In the genomic region with DNA sequence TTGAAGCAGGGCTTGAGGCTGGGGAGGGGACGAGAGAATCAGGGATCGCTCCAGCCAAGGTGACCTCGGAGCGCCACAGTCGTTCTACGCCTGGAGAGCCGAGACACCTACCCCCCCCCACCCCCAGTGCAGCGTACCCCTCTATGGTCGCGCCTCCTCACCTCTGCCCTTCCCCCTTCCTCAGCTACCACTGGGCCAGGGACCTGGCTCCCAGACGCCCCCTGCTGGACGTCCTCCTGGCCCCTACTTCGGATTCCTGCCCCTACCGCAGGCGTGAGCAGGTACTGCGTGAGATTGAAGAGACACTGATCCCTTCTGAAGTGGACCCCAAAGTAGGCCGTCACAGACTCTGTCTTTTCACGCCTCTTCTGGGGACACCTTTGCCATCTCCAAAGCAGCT, we compare ENCODE assay signal across 8 mouse cellular contexts. TPM values are rescaled to one million over a fixed set of nuclear protein-coding genes. Genes with fewer than 3 reads are reported as not detected.
DNase-seq lines count a peak whose midpoint lies in the region; ATAC-seq lines count a peak whose summit lies in the region.

No protein-coding gene starts in this region.

- peak overlapping the region; percentile 74 for H3K9ac ChIP-seq in embryonic facial prominence, embryonic 13.5 days
- H3K9ac ChIP-seq in heart, embryonic 15.5 days = peak overlapping the region; percentile 53
- H3K9ac ChIP-seq in liver, embryonic 15.5 days = no peak overlapping the region
- peak overlapping the region; percentile 93 for H3K9ac ChIP-seq in neural tube, embryonic 12.5 days

- peak; percentile 89 for DNase-seq in A20 (ENCODE audit: low read depth, low spot score)
- DNase-seq in adrenal gland, postnatal 36 days = peak; percentile 84 to 93
- peak; percentile 92 for DNase-seq in kidney, postnatal 10 days
- DNase-seq in testis, postnatal 14 days (ENCODE audit: low spot score) = peak; percentile 82

- no peaks in the 10 kb centered on the region for H3K36me3 ChIP-seq in embryonic facial prominence, embryonic 13.5 days
- H3K36me3 ChIP-seq in heart, embryonic 15.5 days = no peaks in the 10 kb centered on the region
- H3K36me3 ChIP-seq in liver, embryonic 15.5 days (replicated peaks) = no peaks in the 10 kb centered on the region
- no peaks in the 10 kb centered on the region for H3K36me3 ChIP-seq in neural tube, embryonic 12.5 days

- peaks cover 60% of the 10 kb centered on the region for H3K4me1 ChIP-seq in embryonic facial prominence, embryonic 13.5 days
- peaks cover 26% of the 10 kb centered on the region for H3K4me1 ChIP-seq in heart, embryonic 15.5 days (replicated peaks)
- H3K4me1 ChIP-seq in liver, embryonic 15.5 days (replicated peaks) = peaks cover 18% of the 10 kb centered on the region
- peaks cover 60% of the 10 kb centered on the region for H3K4me1 ChIP-seq in neural tube, embryonic 12.5 days

- ATAC-seq in embryonic facial prominence, embryonic 13.5 days (ENCODE audit: insufficient number of reproducible peaks, insufficient read depth, low FRiP score, low TSS enrichment, low read depth) = peak; percentile 34; the same call in 1 of the 2 replicates
- ATAC-seq in heart, embryonic 15.5 days (replicated peaks; ENCODE audit: insufficient number of reproducible peaks, insufficient read depth, low FRiP score, low read depth) = peak; percentile 66; the same call in 1 of the 2 replicates
- ATAC-seq in liver, embryonic 15.5 days (ENCODE audit: insufficient read depth) = no peak
- peak; percentile 65 for ATAC-seq in neural tube, embryonic 12.5 days (ENCODE audit: low FRiP score, low read depth)

- H3K27ac ChIP-seq in embryonic facial prominence, embryonic 13.5 days = peak overlapping the region; percentile 55; the same call in 1 of the 2 replicates
- no peak overlapping the region for H3K27ac ChIP-seq in heart, embryonic 15.5 days
- H3K27ac ChIP-seq in liver, embryonic 15.5 days (replicated peaks) = no peak overlapping the region
- peak overlapping the region; percentile 81 for H3K27ac ChIP-seq in neural tube, embryonic 12.5 days

- peaks cover 81% of the 10 kb centered on the region for H3K27me3 ChIP-seq in embryonic facial prominence, embryonic 13.5 days
- peaks cover 93% of the 10 kb centered on the region for H3K27me3 ChIP-seq in heart, embryonic 15.5 days
- H3K27me3 ChIP-seq in liver, embryonic 15.5 days = peaks cover 97% of the 10 kb centered on the region
- H3K27me3 ChIP-seq in neural tube, embryonic 12.5 days (replicated peaks) = peaks cover 45% of the 10 kb centered on the region

- H3K4me2 ChIP-seq in embryonic facial prominence, embryonic 13.5 days = peak overlapping the region; percentile 96
- H3K4me2 ChIP-seq in heart, embryonic 15.5 days = peak overlapping the region; percentile 100
- peak overlapping the region; percentile 79 for H3K4me2 ChIP-seq in liver, embryonic 15.5 days
- peak overlapping the region; percentile 83 for H3K4me2 ChIP-seq in neural tube, embryonic 12.5 days (replicated peaks)

- H3K4me3 ChIP-seq in embryonic facial prominence, embryonic 13.5 days = peak overlapping the region; percentile 67
- peak overlapping the region; percentile 75 for H3K4me3 ChIP-seq in heart, embryonic 15.5 days
- peak overlapping the region; percentile 54 for H3K4me3 ChIP-seq in liver, embryonic 15.5 days (replicated peaks)
- peak overlapping the region; percentile 59 for H3K4me3 ChIP-seq in neural tube, embryonic 12.5 days

- WGBS in embryonic facial prominence, embryonic 13.5 days = 1% methylated on average over 18 of the region's 18 CpGs
- under 1% methylated on average over 18 of the region's 18 CpGs for WGBS in heart, embryonic 15.5 days
- WGBS in liver, embryonic 15.5 days (ENCODE audit: insufficient replicate concordance) = 0% methylated on average over 18 of the region's 18 CpGs
- under 1% methylated on average over 18 of the region's 18 CpGs for WGBS in neural tube, embryonic 12.5 days

- H3K9me3 ChIP-seq in embryonic facial prominence, embryonic 13.5 days = no peaks in the 10 kb centered on the region
- H3K9me3 ChIP-seq in heart, embryonic 15.5 days (replicated peaks) = no peaks in the 10 kb centered on the region
- H3K9me3 ChIP-seq in liver, embryonic 15.5 days (replicated peaks) = no peaks in the 10 kb centered on the region
- no peaks in the 10 kb centered on the region for H3K9me3 ChIP-seq in neural tube, embryonic 12.5 days

RNA-seq across cellular contexts. Expression of gene Srcin1, which starts 0.3 kb away (rescaled TPM):
- total RNA-seq in adrenal gland, postnatal 36 days (2021) = 10 to 100 TPM in 1 of 2 experiments, 1 to 10 TPM in 1; 6.8 to 14.5 TPM
- 0.76 and 1.2 TPM in 2 replicates for polyA plus RNA-seq in embryonic facial prominence, embryonic 13.5 days (2015; fragmentation: Nextera tagmentation; extraction: Ambion mirVana)
- 0.06 and 0.15 TPM in 2 replicates for polyA plus RNA-seq in heart, embryonic 15.5 days (2015; fragmentation: Nextera tagmentation; extraction: Ambion mirVana)
- 0.02 TPM in 1 of 2 replicates, not detected in the other for polyA plus RNA-seq in liver, embryonic 15.5 days (2015; fragmentation: Nextera tagmentation; extraction: Ambion mirVana)
- 6.4 and 7.9 TPM in 2 replicates for polyA plus RNA-seq in neural tube, embryonic 12.5 days (2016; fragmentation: Nextera tagmentation; extraction: Ambion mirVana)

RNA-seq across cellular contexts. Expression of gene Epop, which starts 53.9 kb away (rescaled TPM):
- total RNA-seq in adrenal gland, postnatal 36 days (2021) = 1 to 10 TPM; 4.9 to 5.8 TPM
- 4.3 and 7.2 TPM in 2 replicates for polyA plus RNA-seq in embryonic facial prominence, embryonic 13.5 days (2015; fragmentation: Nextera tagmentation; extraction: Ambion mirVana)
- polyA plus RNA-seq in heart, embryonic 15.5 days (2015; fragmentation: Nextera tagmentation; extraction: Ambion mirVana) = 0.71 and 1.1 TPM in 2 replicates
- 0.39 and 0.40 TPM in 2 replicates for polyA plus RNA-seq in liver, embryonic 15.5 days (2015; fragmentation: Nextera tagmentation; extraction: Ambion mirVana)
- polyA plus RNA-seq in neural tube, embryonic 12.5 days (2016; fragmentation: Nextera tagmentation; extraction: Ambion mirVana) = 13.6 and 15.1 TPM in 2 replicates

Comparison
In these comparisons a context has a peak if more than half of its experiments do, and no peak if none do; other contexts are left out.
1. H3K27ac ChIP-seq: peak in embryonic facial prominence, embryonic 13.5 days (single experiment) and neural tube, embryonic 12.5 days (single experiment); none in heart, embryonic 15.5 days (single experiment) and liver, embryonic 15.5 days (single experiment).
2. Peak in every context shown above with its lines, with median percentiles within 50 percentile points of each other: DNase-seq, H3K4me2 ChIP-seq and H3K4me3 ChIP-seq.